Mouse (Mus musculus): ENCODE data around the gene Tnrc18. TPM values are rescaled to one million over a fixed set of nuclear protein-coding genes. Genes with fewer than 3 reads are reported as not detected.

Tnrc18 gene
- polyA plus RNA-seq, 1 experiment, result 29.3 TPM

GRCm38 (mm10) chr5:142821266-142821973, 4.0 kb upstream of the Tnrc18 start:
- under 1% methylated on average over 36 of the region's 36 CpGs for whole genome bisulfite sequencing
- no peaks in the 10 kb centered on the region for H3K27me3 ChIP-seq (ENCODE audit: control insufficient read depth, insufficient read depth, low read length)
- TF ChIP-seq POLR2A (IDR thresholded peaks at IDR 0.05; ENCODE audit: borderline replicate concordance, insufficient read depth, low read length), result peak; percentile 68; the same call in 1 of the 2 replicates
- no peak for TF ChIP-seq CTCF (IDR thresholded peaks at IDR 0.05; ENCODE audit: borderline replicate concordance, insufficient read depth, low read depth, low read length)
- peak; percentile 90 to 93 for DNase-seq
- peaks cover 6% of the 10 kb centered on the region; the same call in 1 of the 2 replicates for H3K4me1 ChIP-seq (ENCODE audit: control insufficient read depth, insufficient read depth, low read length)
- H3K4me3 ChIP-seq (replicated peaks; ENCODE audit: insufficient read depth, low read depth, low read length), result peak overlapping the region; percentile 96
- H3K27ac ChIP-seq (ENCODE audit: insufficient read depth, low read length), result peak overlapping the region; percentile 100

- no peaks in the 10 kb centered on the region for H3K27me3 ChIP-seq (ENCODE audit: control insufficient read depth, insufficient read depth, low read length)
- H3K27ac ChIP-seq (ENCODE audit: insufficient read depth, low read length), result peak overlapping the region; percentile 100
- under 1% methylated on average over 53 of the region's 53 CpGs for WGBS
- DNase-seq, result peak; percentile 79 to 84
- H3K4me1 ChIP-seq (ENCODE audit: control insufficient read depth, insufficient read depth, low read length), result peaks cover 6% of the 10 kb centered on the region; the same call in 1 of the 2 replicates
- TF ChIP-seq POLR2A (IDR thresholded peaks at IDR 0.05; ENCODE audit: borderline replicate concordance, insufficient read depth, low read length), result peak; percentile 52; the same call in 1 of the 2 replicates
- TF ChIP-seq CTCF (IDR thresholded peaks at IDR 0.05; ENCODE audit: borderline replicate concordance, insufficient read depth, low read depth, low read length), result no peak
- peak overlapping the region; percentile 96 for H3K4me3 ChIP-seq (replicated peaks; ENCODE audit: insufficient read depth, low read depth, low read length)
Observed at GRCm38 (mm10) chr5:142820276-142821265, 3.1 kb upstream of the Tnrc18 start.

GRCm38 (mm10) chr5:142819385-142820275, 2.2 kb upstream of the Tnrc18 start:
- peak; percentile 80 to 87 for DNase-seq
- Histone ChIP-seq H3K4me1 (ENCODE audit: control insufficient read depth, insufficient read depth, low read length) (peaks cover 6% of the 10 kb centered on the region; the same call in 1 of the 2 replicates), H3K27me3 (ENCODE audit: control insufficient read depth, insufficient read depth, low read length) (no peaks in the 10 kb centered on the region), H3K27ac (ENCODE audit: insufficient read depth, low read length) (peak overlapping the region; percentile 100), H3K4me3 (replicated peaks; ENCODE audit: insufficient read depth, low read depth, low read length) (peak overlapping the region; percentile 96)
- under 1% methylated on average over 36 of the region's 36 CpGs for WGBS
- no peak for TF ChIP-seq CTCF (IDR thresholded peaks at IDR 0.05; ENCODE audit: borderline replicate concordance, insufficient read depth, low read depth, low read length)
- TF ChIP-seq POLR2A (IDR thresholded peaks at IDR 0.05; ENCODE audit: borderline replicate concordance, insufficient read depth, low read length), result peak; percentile 87; the same call in 1 of the 2 replicates

- TF ChIP-seq CTCF (IDR thresholded peaks at IDR 0.05; ENCODE audit: borderline replicate concordance, insufficient read depth, low read depth, low read length) (no peak), POLR2A (IDR thresholded peaks at IDR 0.05; ENCODE audit: borderline replicate concordance, insufficient read depth, low read length) (no peak)
- peak; percentile 75 to 76 for DNase-seq
- H3K4me1 ChIP-seq (ENCODE audit: control insufficient read depth, insufficient read depth, low read length), result peaks cover 4% of the 10 kb centered on the region; the same call in 1 of the 2 replicates
- WGBS, result under 1% methylated on average over 43 of the region's 43 CpGs
- no peaks in the 10 kb centered on the region for H3K27me3 ChIP-seq (ENCODE audit: control insufficient read depth, insufficient read depth, low read length)
- H3K4me3 ChIP-seq (replicated peaks; ENCODE audit: insufficient read depth, low read depth, low read length), result peak overlapping the region; percentile 96
- H3K27ac ChIP-seq (ENCODE audit: insufficient read depth, low read length), result peak overlapping the region; percentile 100
Observed at GRCm38 (mm10) chr5:142818435-142819360, 1.2 kb upstream of the Tnrc18 start.

- no peak for TF ChIP-seq POLR2A (IDR thresholded peaks at IDR 0.05; ENCODE audit: borderline replicate concordance, insufficient read depth, low read length)
- TF ChIP-seq CTCF (IDR thresholded peaks at IDR 0.05; ENCODE audit: borderline replicate concordance, insufficient read depth, low read depth, low read length), result no peak
- WGBS, result under 1% methylated on average over 71 of the region's 71 CpGs
- peak overlapping the region; percentile 83 for H3K4me3 ChIP-seq (replicated peaks; ENCODE audit: insufficient read depth, low read depth, low read length)
- peaks cover 6% of the 10 kb centered on the region for H3K4me1 ChIP-seq (ENCODE audit: control insufficient read depth, insufficient read depth, low read length)
- H3K27me3 ChIP-seq (ENCODE audit: control insufficient read depth, insufficient read depth, low read length), result no peaks in the 10 kb centered on the region
- H3K27ac ChIP-seq (ENCODE audit: insufficient read depth, low read length), result peak overlapping the region; percentile 99
- DNase-seq, result peak; percentile 82 to 90
Observed at GRCm38 (mm10) chr5:142816811-142817523, 495 bp downstream of the Tnrc18 start.
